Mouse (Mus musculus): ENCODE measurements around the gene Spo11. TPM values are rescaled to one million over a fixed set of nuclear protein-coding genes. Genes with fewer than 3 reads are reported as not detected.

Gene Spo11
- total and polyA plus RNA-seq, 2 experiments = under 0.01 TPM; not detected in 1

GRCm38 (mm10) chr2:173033531-173033930 is 56.0 kb downstream of the Spo11 start:
- Histone ChIP-seq H3K9ac (ENCODE audit: low read depth, low read length) (no peak overlapping the region), H3K4me1 (ENCODE audit: control insufficient read depth, insufficient read depth, low read length) (no peaks in the 10 kb centered on the region), H3K27ac (replicated peaks; ENCODE audit: insufficient read depth, low read depth, low read length) (no peak overlapping the region), H3K36me3 (ENCODE audit: control insufficient read depth, insufficient read depth, low read length) (no peaks in the 10 kb centered on the region), H3K27me3 (ENCODE audit: control insufficient read depth, insufficient read depth, low read length) (no peaks in the 10 kb centered on the region), H3K79me2 (ENCODE audit: control insufficient read depth, insufficient read depth, low read length) (no peaks in the 10 kb centered on the region), H3K4me3 (ENCODE audit: insufficient read depth, low read depth, low read length) (no peak overlapping the region)
- 95% methylated on average over 13 of the region's 13 CpGs for WGBS
- DNase-seq (ENCODE audit: extremely low read depth, low read depth, low spot score) = no peak
- TF ChIP-seq POLR2A (IDR thresholded peaks at IDR 0.05; ENCODE audit: extremely low read depth, insufficient read depth, low read length) = no peak

GRCm38 (mm10) chr2:173034998-173035397 is 57.5 kb downstream of the Spo11 start:
- Histone ChIP-seq H3K4me1 (ENCODE audit: control insufficient read depth, insufficient read depth, low read length) (no peaks in the 10 kb centered on the region), H3K4me3 (ENCODE audit: insufficient read depth, low read depth, low read length) (no peak overlapping the region), H3K79me2 (ENCODE audit: control insufficient read depth, insufficient read depth, low read length) (no peaks in the 10 kb centered on the region), H3K9ac (ENCODE audit: low read depth, low read length) (no peak overlapping the region), H3K27ac (replicated peaks; ENCODE audit: insufficient read depth, low read depth, low read length) (no peak overlapping the region), H3K36me3 (ENCODE audit: control insufficient read depth, insufficient read depth, low read length) (no peaks in the 10 kb centered on the region), H3K27me3 (ENCODE audit: control insufficient read depth, insufficient read depth, low read length) (no peaks in the 10 kb centered on the region)
- DNase-seq (ENCODE audit: extremely low read depth, low read depth, low spot score) = no peak
- WGBS = 62% methylated on average over 4 of the region's 4 CpGs
- TF ChIP-seq POLR2A (IDR thresholded peaks at IDR 0.05; ENCODE audit: extremely low read depth, insufficient read depth, low read length) (no peak), CTCF (IDR thresholded peaks at IDR 0.05; ENCODE audit: low read depth, low read length) (no peak)

GRCm38 (mm10) chr2:173035653-173036052 is 58.2 kb downstream of the Spo11 start:
- Histone ChIP-seq H3K4me1 (ENCODE audit: control insufficient read depth, insufficient read depth, low read length) (no peaks in the 10 kb centered on the region), H3K27ac (replicated peaks; ENCODE audit: insufficient read depth, low read depth, low read length) (no peak overlapping the region), H3K27me3 (ENCODE audit: control insufficient read depth, insufficient read depth, low read length) (no peaks in the 10 kb centered on the region), H3K36me3 (ENCODE audit: control insufficient read depth, insufficient read depth, low read length) (no peaks in the 10 kb centered on the region), H3K9ac (ENCODE audit: low read depth, low read length) (no peak overlapping the region), H3K4me3 (ENCODE audit: insufficient read depth, low read depth, low read length) (no peak overlapping the region), H3K79me2 (ENCODE audit: control insufficient read depth, insufficient read depth, low read length) (no peaks in the 10 kb centered on the region)
- TF ChIP-seq POLR2A (IDR thresholded peaks at IDR 0.05; ENCODE audit: extremely low read depth, insufficient read depth, low read length) (no peak), CTCF (IDR thresholded peaks at IDR 0.05; ENCODE audit: low read depth, low read length) (no peak)
- 94% methylated on average over 5 of the region's 5 CpGs for WGBS
- no peak for DNase-seq (ENCODE audit: extremely low read depth, low read depth, low spot score)

- no peak overlapping the region for H3K9ac ChIP-seq (ENCODE audit: low read depth, low read length)
- H3K79me2 ChIP-seq (ENCODE audit: control insufficient read depth, insufficient read depth, low read length) = no peaks in the 10 kb centered on the region
- no peak overlapping the region for H3K27ac ChIP-seq (replicated peaks; ENCODE audit: insufficient read depth, low read depth, low read length)
- H3K4me3 ChIP-seq (ENCODE audit: insufficient read depth, low read depth, low read length) = no peak overlapping the region
- no peaks in the 10 kb centered on the region for H3K4me1 ChIP-seq (ENCODE audit: control insufficient read depth, insufficient read depth, low read length)
- H3K27me3 ChIP-seq (ENCODE audit: control insufficient read depth, insufficient read depth, low read length) = no peaks in the 10 kb centered on the region
- 91% methylated on average over 5 of the region's 5 CpGs for WGBS
- no peaks in the 10 kb centered on the region for H3K36me3 ChIP-seq (ENCODE audit: control insufficient read depth, insufficient read depth, low read length)
- no peak for DNase-seq (ENCODE audit: extremely low read depth, low read depth, low spot score)
- no peak for TF ChIP-seq CTCF (IDR thresholded peaks at IDR 0.05; ENCODE audit: low read depth, low read length)
- TF ChIP-seq POLR2A (IDR thresholded peaks at IDR 0.05; ENCODE audit: extremely low read depth, insufficient read depth, low read length) = no peak
Measured at GRCm38 (mm10) chr2:173036055-173036454, 58.6 kb downstream of the Spo11 start.

- no peak for DNase-seq (ENCODE audit: extremely low read depth, low read depth, low spot score)
- Histone ChIP-seq H3K79me2 (ENCODE audit: control insufficient read depth, insufficient read depth, low read length) (no peaks in the 10 kb centered on the region), H3K27ac (replicated peaks; ENCODE audit: insufficient read depth, low read depth, low read length) (no peak overlapping the region), H3K36me3 (ENCODE audit: control insufficient read depth, insufficient read depth, low read length) (no peaks in the 10 kb centered on the region), H3K4me1 (ENCODE audit: control insufficient read depth, insufficient read depth, low read length) (no peaks in the 10 kb centered on the region), H3K9ac (ENCODE audit: low read depth, low read length) (no peak overlapping the region), H3K4me3 (ENCODE audit: insufficient read depth, low read depth, low read length) (no peak overlapping the region), H3K27me3 (ENCODE audit: control insufficient read depth, insufficient read depth, low read length) (no peaks in the 10 kb centered on the region)
- TF ChIP-seq POLR2A (IDR thresholded peaks at IDR 0.05; ENCODE audit: extremely low read depth, insufficient read depth, low read length) (no peak), CTCF (IDR thresholded peaks at IDR 0.05; ENCODE audit: low read depth, low read length) (no peak)
- WGBS = 75% methylated on average over 4 of the region's 4 CpGs
Measured at GRCm38 (mm10) chr2:173036611-173037010, 59.1 kb downstream of the Spo11 start.

GRCm38 (mm10) chr2:173037347-173037746 is 59.8 kb downstream of the Spo11 start:
- no peaks in the 10 kb centered on the region for H3K4me1 ChIP-seq (ENCODE audit: control insufficient read depth, insufficient read depth, low read length)
- H3K9ac ChIP-seq (ENCODE audit: low read depth, low read length) = no peak overlapping the region
- H3K36me3 ChIP-seq (ENCODE audit: control insufficient read depth, insufficient read depth, low read length) = no peaks in the 10 kb centered on the region
- H3K4me3 ChIP-seq (ENCODE audit: insufficient read depth, low read depth, low read length) = no peak overlapping the region
- WGBS = 82% methylated on average over 5 of the region's 5 CpGs
- no peak for DNase-seq (ENCODE audit: extremely low read depth, low read depth, low spot score)
- no peaks in the 10 kb centered on the region for H3K79me2 ChIP-seq (ENCODE audit: control insufficient read depth, insufficient read depth, low read length)
- H3K27ac ChIP-seq (replicated peaks; ENCODE audit: insufficient read depth, low read depth, low read length) = no peak overlapping the region
- H3K27me3 ChIP-seq (ENCODE audit: control insufficient read depth, insufficient read depth, low read length) = no peaks in the 10 kb centered on the region
- TF ChIP-seq CTCF (IDR thresholded peaks at IDR 0.05; ENCODE audit: low read depth, low read length) = no peak
- TF ChIP-seq POLR2A (IDR thresholded peaks at IDR 0.05; ENCODE audit: extremely low read depth, insufficient read depth, low read length) = no peak
